Mouse (Mus musculus) CH12.LX (cell line): Measurements from ENCODE around the gene 4930544D05Rik. TPM values are rescaled to one million over a fixed set of nuclear protein-coding genes. Genes with fewer than 3 reads are reported as not detected.

ENCODE experiments used
- DNase-seq: peaks from one replicate; pipeline ENCODE4 v3.0.0-alpha.2; 2013; ENCODE audit errors: extremely low read depth
- H3K27ac ChIP-seq: 2 replicates; pipeline ENCODE4 v1.5.1; 2012; ENCODE audit warnings: low read depth, mild to moderate bottlenecking, control low read depth, moderate library complexity; ENCODE audit not compliant: insufficient read depth
- H3K27me3 ChIP-seq: replicated peaks from 2 replicates; pipeline ENCODE3; 2012; ENCODE audit warnings: inconsistent platforms
- H3K36me3 ChIP-seq, 2 experiments: replicated peaks in 1 of 2; 2 replicates each; pipeline versions ENCODE3 to v1.6.1; 2012; ENCODE audit warnings: inconsistent platforms in 1 of 2, low read length in 1 of 2, mild to moderate bottlenecking in 1 of 2, mixed read lengths in 1 of 2, moderate library complexity in 1 of 2; ENCODE audit not compliant: control insufficient read depth in 1 of 2, insufficient read depth in 1 of 2
- H3K4me1 ChIP-seq, 2 experiments: 2 replicates each; pipeline ENCODE4 v1.6.1; 2012; ENCODE audit warnings: inconsistent platforms in 1 of 2, moderate library complexity in 1 of 2; ENCODE audit not compliant: insufficient read depth in 2 of 2, control insufficient read depth in 1 of 2
- H3K4me2 ChIP-seq: 2 replicates; pipeline ENCODE4 v1.6.1; 2012; ENCODE audit warnings: low read depth, mild to moderate bottlenecking, control low read depth; ENCODE audit not compliant: poor library complexity, insufficient read depth, severe bottlenecking
- H3K4me3 ChIP-seq, 3 experiments: fragments of 150-350 bp in 1 of 3; sonication (generic) in 1 of 3; replicated peaks in 1 of 3; 2 replicates each; pipeline versions ENCODE3 to v1.5.1; 2011 to 2012; ENCODE audit warnings: low read depth in 2 of 3, low read length in 2 of 3, mild to moderate bottlenecking in 2 of 3, moderate library complexity in 2 of 3, control low read depth in 1 of 3, improper control_type of control experiment in 1 of 3, inconsistent platforms in 1 of 3, mixed read lengths in 1 of 3; ENCODE audit not compliant: poor library complexity in 1 of 3
- H3K79me2 ChIP-seq: replicated peaks from 2 replicates; pipeline ENCODE4 v1.6.1; 2012; ENCODE audit warnings: mild to moderate bottlenecking, moderate library complexity; ENCODE audit not compliant: control insufficient read depth, poor library complexity, insufficient read depth, severe bottlenecking; ENCODE audit errors: extremely low read depth
- H3K9ac ChIP-seq: 2 replicates; pipeline ENCODE4 v1.6.1; 2012; ENCODE audit warnings: low read depth, mild to moderate bottlenecking, control low read depth, moderate library complexity; ENCODE audit not compliant: insufficient read depth
- H3K9me3 ChIP-seq: replicated peaks from 2 replicates; pipeline ENCODE3; 2012; ENCODE audit warnings: low read length, inconsistent platforms, mixed read lengths
- ELF1 ChIP-seq: IDR thresholded peaks from 2 replicates; pipeline ENCODE4 v1.6.1; 2014; ENCODE audit warnings: low read depth, mild to moderate bottlenecking, inconsistent platforms, low read length, improper control_type of control experiment
- EP300 ChIP-seq: IDR thresholded peaks from 2 replicates; pipeline ENCODE4 v1.6.1; 2011; ENCODE audit warnings: low read length, improper control_type of control experiment
- GABPA ChIP-seq: IDR thresholded peaks from 2 replicates; pipeline ENCODE4 v1.6.1; 2012; ENCODE audit warnings: low read depth, low read length, improper control_type of control experiment, inconsistent platforms; ENCODE audit not compliant: insufficient replicate concordance
- HCFC1 ChIP-seq: IDR thresholded peaks from 2 replicates; pipeline ENCODE4 v1.6.1; 2012; ENCODE audit warnings: low read depth, mild to moderate bottlenecking, inconsistent platforms, low read length, improper control_type of control experiment
- JUN ChIP-seq: IDR thresholded peaks from 2 replicates; pipeline ENCODE4 v1.6.1; 2011; ENCODE audit warnings: low read depth, mild to moderate bottlenecking, low read length, improper control_type of control experiment, moderate library complexity; ENCODE audit not compliant: insufficient read depth
- JUND ChIP-seq: conservative IDR thresholded peaks from 2 replicates; pipeline ENCODE4 v1.6.1; 2011; ENCODE audit warnings: low read depth, low read length, improper control_type of control experiment
- KAT2A ChIP-seq: IDR thresholded peaks from 2 replicates; pipeline ENCODE4 v1.6.1; 2012; ENCODE audit warnings: low read length, improper control_type of control experiment, inconsistent platforms; ENCODE audit not compliant: insufficient replicate concordance
- MEF2A ChIP-seq: IDR thresholded peaks from 2 replicates; pipeline ENCODE4 v1.6.1; 2014; ENCODE audit warnings: low read depth, mild to moderate bottlenecking, inconsistent platforms, low read length, improper control_type of control experiment, borderline replicate concordance
- MXI1 ChIP-seq: IDR thresholded peaks from 2 replicates; pipeline ENCODE4 v1.6.1; 2011; ENCODE audit warnings: mild to moderate bottlenecking, low read depth, low read length, improper control_type of control experiment
- MYC ChIP-seq: IDR thresholded peaks from 2 replicates; pipeline ENCODE4 v1.6.1; 2011; ENCODE audit warnings: low read depth, mild to moderate bottlenecking, improper control_type of control experiment, low read length
- NELFE ChIP-seq: IDR thresholded peaks from 2 replicates; pipeline ENCODE4 v1.6.1; 2011; ENCODE audit warnings: low read depth, low read length, improper control_type of control experiment
- SIN3A ChIP-seq: IDR thresholded peaks from 2 replicates; pipeline ENCODE4 v1.6.1; 2012; ENCODE audit warnings: low read length, improper control_type of control experiment, inconsistent platforms
- SMC3 ChIP-seq: IDR thresholded peaks from 2 replicates; pipeline ENCODE4 v1.6.1; 2011; ENCODE audit warnings: low read depth, low read length, improper control_type of control experiment
- TBP ChIP-seq: conservative IDR thresholded peaks from 2 replicates; pipeline ENCODE4 v1.6.1; 2011; ENCODE audit warnings: low read depth, low read length, improper control_type of control experiment
- UBTF ChIP-seq: IDR thresholded peaks from 2 replicates; pipeline ENCODE4 v1.6.1; 2012; ENCODE audit warnings: low read depth, mild to moderate bottlenecking, inconsistent platforms, low read length, improper control_type of control experiment, moderate library complexity
- USF1 ChIP-seq: IDR thresholded peaks from 2 replicates; pipeline ENCODE4 v1.6.1; 2014; ENCODE audit warnings: low read depth, mild to moderate bottlenecking, inconsistent platforms, low read length, improper control_type of control experiment
- USF2 ChIP-seq: conservative IDR thresholded peaks from 2 replicates; pipeline ENCODE4 v1.6.1; 2011; ENCODE audit warnings: low read depth, low read length, improper control_type of control experiment
- ZNF384 ChIP-seq: IDR thresholded peaks from 2 replicates; pipeline ENCODE4 v1.6.1; 2012; ENCODE audit warnings: low read depth, low read length, improper control_type of control experiment, inconsistent platforms
- dilution Hi-C: fragments of 300-500 bp; cut with MboI; formaldehyde crosslinking; loops from 2 replicates; pipeline ENCODE4 v1.14.3; 2020; ENCODE audit warnings: low sequenced_read_pairs; ENCODE audit not compliant: extremely low pct_unique_long_range_greater_than_20kb, extremely low pct_ligation_motif_present
- in situ Hi-C: fragments of 300-500 bp; cut with MboI; formaldehyde crosslinking; loops from 3 replicates; pipeline ENCODE4 v1.14.3; 2019; ENCODE audit warnings: low sequenced_read_pairs, low pct_ligation_motif_present, low pct_unique_long_range_greater_than_20kb, mixed read lengths
- polyA plus RNA-seq: library from polyadenylated mRNA; unstranded; fragments of >175 nt; gene quantifications from 2 replicates; pipeline ENCODE4 v1.2.1, GENCODE M21; 2012; ENCODE audit warnings: low read depth; ENCODE audit not compliant: insufficient read length
- total RNA-seq, 2 experiments: library from RNA; depleted of rRNA; stranded (reverse); fragments of 300-350 nt in 1 of 2; fragments of >200 nt in 1 of 2; gene quantifications; 2 replicates each; pipeline ENCODE4 v1.2.3; 2012 to 2014

4930544D05Rik gene
- total and polyA plus RNA-seq, 3 experiments, result 0.17 TPM; not detected in 2

DNA sequence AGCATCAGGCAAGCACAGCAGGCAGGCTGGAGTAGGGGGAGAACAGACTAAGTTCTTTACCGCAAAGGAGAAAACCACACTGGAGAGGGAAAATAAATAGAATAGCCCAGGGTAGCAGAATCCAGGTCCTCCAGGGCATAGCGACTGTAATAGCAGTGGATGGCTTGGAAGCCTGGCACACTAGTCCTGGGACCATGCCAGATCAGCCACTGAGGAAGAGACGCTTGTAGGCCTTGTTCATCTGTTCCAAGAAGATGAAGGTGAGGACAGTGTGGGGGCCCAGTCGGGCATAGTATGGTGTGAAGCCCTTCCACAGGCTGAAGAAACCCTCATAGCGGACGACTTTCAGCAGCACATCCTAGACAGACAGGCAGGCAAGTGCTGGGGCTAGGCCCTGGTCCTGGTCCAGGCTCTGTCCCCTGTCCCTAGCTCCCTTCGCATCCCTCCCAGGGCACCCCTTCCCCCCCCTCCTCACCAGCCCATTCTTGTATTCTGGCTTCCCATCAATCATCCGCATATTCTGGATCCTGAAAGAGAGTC is 29.0 kb downstream of the 4930544D05Rik start:
- in situ Hi-C loops, result no loop called here
- Histone ChIP-seq H3K4me2 (no peak overlapping the region), H3K36me3 (peaks cover 20 to 59% of the 10 kb centered on the region in 2 experiments), H3K9ac (no peak overlapping the region), H3K79me2 (peaks cover 28% of the 10 kb centered on the region), H3K27me3 (no peaks in the 10 kb centered on the region), H3K9me3 (no peaks in the 10 kb centered on the region)
- TF ChIP-seq GABPA, result no peak
- TF ChIP-seq USF2, result no peak
- no peak for TF ChIP-seq JUN
- no peak for TF ChIP-seq MEF2A
- TF ChIP-seq NELFE, result no peak
- TF ChIP-seq JUND, result no peak
- no peak for TF ChIP-seq HCFC1
- no peak for TF ChIP-seq UBTF
- no peak for TF ChIP-seq USF1
- no peak for TF ChIP-seq ZNF384
- no peak for TF ChIP-seq MYC
- TF ChIP-seq SMC3, result no peak
- TF ChIP-seq TBP, result no peak
- no peak for TF ChIP-seq ELF1
- TF ChIP-seq, all 38 proteins: peak for 0
- no peak for DNase-seq
- Histone ChIP-seq H3K4me3 (no peak overlapping the region), H3K4me1 (peaks cover 15 to 28% of the 10 kb centered on the region in 2 experiments), H3K27ac (no peak overlapping the region)
- dilution Hi-C loops, result no loop called here

DNA sequence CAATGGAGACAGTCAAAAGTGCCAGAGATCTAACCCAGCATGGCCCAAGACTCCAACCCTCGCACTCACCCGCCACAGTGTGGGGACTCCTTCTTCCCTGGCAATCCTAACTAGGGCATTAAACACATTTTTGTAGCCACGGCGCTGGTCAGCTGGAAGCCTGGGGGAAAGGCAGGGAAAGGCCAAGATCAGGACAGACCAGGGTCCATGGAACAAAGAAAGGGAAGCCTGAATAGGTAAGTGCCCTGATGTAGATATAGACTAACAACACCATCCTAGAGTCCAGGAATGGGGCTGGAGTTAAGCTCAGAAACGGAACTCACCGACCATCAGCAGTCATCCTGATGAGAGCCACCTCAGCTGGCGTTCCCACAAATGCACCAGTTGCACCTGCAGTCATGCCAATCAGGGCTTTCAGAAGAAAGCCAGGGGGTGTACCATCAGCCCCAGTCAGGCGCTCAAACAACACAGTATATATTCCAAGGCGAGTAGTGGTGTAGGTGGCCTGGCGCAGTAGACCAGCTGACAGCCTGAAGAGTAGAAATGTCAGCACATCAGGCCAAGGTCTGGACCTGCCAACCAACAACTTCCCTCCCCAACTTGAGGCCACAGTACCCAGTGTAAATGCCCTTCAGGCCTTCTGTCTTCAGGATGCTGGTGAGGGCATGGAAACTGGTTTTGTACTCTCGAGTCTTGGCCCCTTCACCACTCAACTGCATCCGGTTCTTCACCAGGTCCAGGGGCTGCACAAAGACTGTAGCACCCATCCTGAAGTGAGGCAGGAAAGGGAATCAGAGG is 30.0 kb downstream of the 4930544D05Rik start:
- peak overlapping the region; percentile 93 for H3K9ac ChIP-seq
- in situ Hi-C loops (no loop called here), dilution Hi-C loops (no loop called here)
- H3K4me3 ChIP-seq, result peak overlapping the region; percentile 66 to 99 (median 80)
- peaks cover 29 to 67% of the 10 kb centered on the region in 2 experiments for H3K36me3 ChIP-seq
- H3K27me3 ChIP-seq, result no peaks in the 10 kb centered on the region
- peak overlapping the region; percentile 81 for H3K4me2 ChIP-seq
- peaks cover 20 to 38% of the 10 kb centered on the region in 2 experiments for H3K4me1 ChIP-seq
- H3K27ac ChIP-seq, result no peak overlapping the region
- H3K79me2 ChIP-seq, result peaks cover 39% of the 10 kb centered on the region
- TF ChIP-seq MXI1 (no peak), SMC3 (no peak), EP300 (no peak), GABPA (no peak), KAT2A (no peak), SIN3A (no peak), MEF2A (no peak)
- H3K9me3 ChIP-seq, result no peaks in the 10 kb centered on the region
- DNase-seq, result peak; percentile 17
